Mouse (Mus musculus) urinary bladder, postnatal 36 days (tissue): ENCODE results near the gene 2210016F16Rik.
"Not testable (repeated sequence)": the region's sequence is repeated elsewhere in the genome, so short reads cannot be mapped to it uniquely, and the experiment has no call there.

ENCODE experiments used
- DNase-seq, 2 experiments: peaks; one replicate each; pipeline ENCODE4 v3.0.0; 2022; ENCODE audit warnings: low spot score in 2 of 2, mixed read lengths in 1 of 2

The 2210016F16Rik gene

DNA sequence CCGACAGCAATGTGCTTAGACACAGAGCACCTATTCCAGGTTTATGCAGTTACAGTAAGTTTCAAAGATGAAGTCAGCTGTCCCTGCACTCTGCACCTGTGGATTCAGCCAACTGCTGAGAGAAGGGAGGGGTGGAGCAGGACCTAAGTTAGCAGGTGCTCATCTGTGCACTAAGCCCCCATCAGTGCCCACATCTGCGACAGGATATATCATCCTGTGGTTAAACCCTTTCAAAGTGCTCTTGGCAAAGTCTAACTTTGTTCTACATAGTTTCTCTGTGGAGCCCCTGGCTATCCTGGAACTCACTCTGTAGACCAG, 11.9 kb downstream of the 2210016F16Rik start:
- DNase-seq, result no peak

DNA sequence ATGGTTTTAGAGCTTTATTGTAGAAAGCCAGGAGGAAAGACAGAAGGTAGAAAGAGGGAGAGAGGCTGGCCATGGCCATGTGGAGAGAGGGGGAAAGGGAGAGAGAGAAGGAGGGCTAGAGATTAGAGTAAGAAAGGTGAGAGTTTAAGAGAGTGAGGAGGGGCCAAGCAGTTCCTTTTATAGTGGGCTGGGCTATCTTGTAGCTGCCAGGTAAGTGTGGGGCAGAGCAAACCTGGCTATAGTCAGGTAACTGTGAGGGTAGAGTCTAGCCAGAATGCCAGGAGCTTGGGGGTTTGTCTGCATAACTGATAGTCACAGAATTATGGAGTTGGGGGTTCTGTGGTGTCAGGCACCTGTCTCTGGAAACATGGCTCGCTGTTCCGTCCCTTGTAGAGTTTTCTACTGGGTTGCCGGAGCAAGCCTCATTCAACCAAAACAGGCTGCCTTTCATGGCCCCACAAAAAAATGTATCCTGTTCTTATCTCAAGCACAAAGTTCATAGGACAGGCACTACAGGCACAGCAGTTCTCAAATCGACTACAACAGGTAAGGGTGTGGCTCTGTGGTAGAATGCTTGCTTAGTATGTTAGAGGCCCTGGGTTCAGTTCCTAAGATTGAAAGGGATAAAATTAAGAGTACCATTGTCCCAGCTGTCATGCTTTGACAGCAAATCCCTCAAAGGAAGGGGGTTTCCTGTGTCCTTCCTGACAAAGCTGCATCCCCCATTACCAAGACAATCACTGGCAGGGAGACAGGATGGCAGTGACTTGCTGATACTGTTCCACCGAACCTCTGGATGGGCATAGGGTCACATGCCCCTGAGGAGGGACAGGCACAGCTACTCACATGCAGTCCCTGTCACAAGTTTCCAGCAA, 12.5 kb downstream of the 2210016F16Rik start:
- no peak for DNase-seq

DNA sequence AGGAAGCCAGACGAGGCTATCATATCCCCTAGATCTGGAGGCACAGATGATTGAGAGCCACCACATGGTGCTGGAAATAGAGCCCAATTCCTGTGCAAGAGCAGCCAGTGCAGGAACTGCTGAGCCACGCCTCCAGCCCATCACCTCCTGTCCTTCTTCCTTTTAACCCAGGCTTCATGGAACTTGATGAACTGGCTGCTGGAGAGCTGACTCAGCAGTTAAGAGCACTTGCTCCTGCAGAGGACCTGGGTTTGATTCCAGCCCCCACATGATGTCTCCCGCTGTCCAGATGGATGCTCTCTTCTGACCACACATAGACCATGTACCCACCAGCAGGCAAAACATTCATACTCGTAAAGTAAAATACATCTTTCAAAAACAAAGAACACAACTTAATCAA, 16.2 kb downstream of the 2210016F16Rik start:
- DNase-seq, result no peak

DNA sequence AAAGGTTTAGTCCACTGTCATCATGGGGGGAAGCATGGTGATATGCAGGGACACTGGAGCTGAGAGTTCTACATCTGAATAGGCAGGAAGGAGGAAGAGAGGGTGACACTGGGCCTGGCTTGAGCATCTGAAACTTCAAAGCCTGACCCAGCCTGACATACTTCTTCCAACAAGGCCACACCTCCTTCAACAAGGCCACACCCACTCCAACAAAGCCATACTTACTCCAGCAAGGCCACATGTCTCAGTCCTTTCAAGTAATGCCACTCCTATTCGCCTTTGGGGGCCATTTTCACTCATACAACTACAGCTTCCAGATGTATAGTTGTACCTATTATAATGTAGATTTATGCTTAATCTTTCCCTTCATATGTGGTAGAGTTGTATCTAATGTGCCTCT, 17.4 kb downstream of the 2210016F16Rik start:
- no peak for DNase-seq

DNA sequence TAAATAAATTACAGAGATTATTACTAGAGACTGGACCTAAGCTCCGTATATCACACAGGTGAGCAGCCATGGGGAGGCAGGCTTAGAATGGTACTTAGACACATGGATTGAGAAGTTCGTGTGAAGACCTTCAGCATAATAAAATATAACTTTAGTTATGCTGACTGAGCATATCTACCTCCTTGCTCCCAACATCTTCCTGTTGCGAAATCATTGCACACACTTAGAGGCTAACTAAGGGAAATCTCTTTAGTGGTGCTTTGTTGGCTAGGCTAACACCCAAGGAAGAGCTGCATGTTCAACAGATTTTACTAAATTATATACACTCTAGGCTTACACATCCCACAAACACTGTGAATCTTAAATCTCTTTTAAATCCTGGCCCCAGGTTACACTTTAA, 18.7 kb downstream of the 2210016F16Rik start:
- DNase-seq, result no peak

DNA sequence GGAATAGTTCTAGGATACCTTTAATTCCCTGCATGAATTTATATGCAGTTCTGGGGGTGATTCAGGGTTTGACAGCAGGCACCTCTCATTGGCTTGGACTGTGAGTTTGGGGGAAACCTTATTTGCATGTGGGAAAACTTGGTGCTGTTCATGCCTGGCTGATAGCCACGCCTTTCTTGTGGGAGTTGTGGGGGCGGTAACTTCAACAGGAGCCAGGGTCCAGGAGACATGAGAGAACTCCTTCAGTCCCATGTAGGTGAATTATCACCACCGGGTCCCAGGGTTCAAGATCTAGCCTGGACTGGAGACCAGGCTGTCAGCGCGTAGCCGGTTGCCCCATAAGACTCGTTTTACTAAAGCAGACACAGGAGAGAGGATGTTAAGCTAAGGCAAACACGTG, 19.8 kb downstream of the 2210016F16Rik start:
- not testable (repeated sequence) for DNase-seq

DNA sequence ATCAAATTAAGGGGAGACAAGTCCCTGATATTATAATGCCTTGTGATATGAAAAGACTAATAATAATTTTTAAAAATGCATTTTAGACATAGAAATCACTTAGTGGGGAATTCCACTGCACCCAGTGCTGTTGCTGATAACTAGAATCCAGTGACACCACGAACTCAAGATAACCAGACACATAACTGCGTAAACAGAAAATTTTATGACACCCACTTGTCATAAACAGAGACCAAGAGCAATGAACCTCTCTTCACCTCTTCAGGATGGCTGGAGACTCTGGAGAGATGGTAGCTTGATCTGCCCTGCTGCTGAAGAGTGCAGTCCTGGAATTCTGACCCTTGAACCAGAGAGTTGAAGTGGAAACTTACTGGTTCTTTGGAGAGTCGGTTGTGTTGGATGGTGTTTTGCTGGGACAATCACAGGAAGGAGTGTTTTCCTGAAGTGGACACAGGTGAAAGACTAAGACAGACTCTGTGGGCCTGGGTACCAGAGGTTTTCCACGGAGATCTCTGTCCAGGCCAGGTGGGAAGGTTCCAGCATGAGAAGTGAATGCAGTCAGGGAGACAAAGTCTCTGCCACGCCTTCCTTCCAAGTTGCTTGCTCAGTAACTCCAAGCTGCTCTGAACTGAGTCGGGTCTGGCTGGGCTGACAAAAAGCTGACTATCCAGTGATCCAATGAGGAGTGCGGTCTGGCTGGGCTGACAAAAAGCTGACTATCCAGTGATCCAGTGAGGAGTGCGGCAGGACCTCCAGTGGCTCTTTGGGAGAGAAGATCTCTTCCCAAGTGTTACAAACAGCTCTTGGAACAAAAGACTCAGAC, 20.5 kb downstream of the 2210016F16Rik start:
- no peak for DNase-seq

DNA sequence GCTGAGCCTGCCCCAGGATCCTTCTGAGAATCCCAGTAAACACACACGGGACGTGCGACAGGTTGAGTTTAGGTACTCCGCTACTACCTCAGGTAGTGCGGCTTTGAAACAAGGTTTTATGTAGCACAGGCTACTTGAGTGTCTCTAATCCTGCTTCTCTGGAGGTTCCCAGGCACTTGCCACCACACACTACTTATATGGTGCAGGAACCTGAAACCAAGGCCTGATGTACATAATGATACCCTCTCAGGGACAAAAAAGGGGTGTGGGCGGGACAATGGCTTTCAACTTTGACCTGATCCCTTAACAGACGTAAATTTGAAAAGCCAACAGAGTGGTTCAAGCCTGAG, 25.7 kb downstream of the 2210016F16Rik start:
- DNase-seq, result no peak

DNA sequence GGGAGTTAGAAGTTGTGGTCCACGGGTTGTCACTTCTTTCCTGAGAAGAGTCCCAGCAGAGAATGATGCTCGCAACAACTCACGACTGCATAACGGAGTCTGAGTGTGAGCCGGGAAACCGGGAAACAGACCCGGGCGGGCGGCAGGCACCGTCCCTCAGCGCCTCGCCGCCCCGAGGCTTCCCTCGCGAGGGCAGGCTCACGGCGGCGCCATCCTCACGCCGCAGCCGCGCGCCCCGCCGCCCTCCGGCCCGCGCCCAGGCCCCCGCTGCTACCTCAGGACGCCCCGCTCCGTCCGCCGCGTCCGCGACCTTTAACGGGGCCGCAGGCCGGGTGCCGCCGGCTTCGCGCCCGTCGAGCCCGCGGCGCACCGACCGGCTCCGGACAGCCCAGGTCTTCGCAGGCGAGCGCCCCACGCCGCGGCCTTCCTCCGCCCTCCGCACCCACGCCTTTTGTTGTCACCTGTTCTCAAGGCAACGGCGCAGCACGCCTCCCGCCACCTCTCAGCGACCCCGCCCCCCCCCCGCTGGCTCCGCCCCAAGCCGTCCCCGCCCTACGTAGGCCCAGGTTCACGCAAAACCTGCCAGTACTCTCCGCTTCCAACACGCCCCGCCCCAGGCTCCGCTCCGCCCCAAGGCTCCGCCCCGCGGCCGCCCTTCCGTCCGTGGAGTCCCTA, 26.3 kb downstream of the 2210016F16Rik start, which contains the start of gene Kif27:
Gene Kif27, minus strand, starts transcription at position 494 of the 675 bp plus-strand sequence.
- peak; percentile 74 to 87 for DNase-seq

DNA sequence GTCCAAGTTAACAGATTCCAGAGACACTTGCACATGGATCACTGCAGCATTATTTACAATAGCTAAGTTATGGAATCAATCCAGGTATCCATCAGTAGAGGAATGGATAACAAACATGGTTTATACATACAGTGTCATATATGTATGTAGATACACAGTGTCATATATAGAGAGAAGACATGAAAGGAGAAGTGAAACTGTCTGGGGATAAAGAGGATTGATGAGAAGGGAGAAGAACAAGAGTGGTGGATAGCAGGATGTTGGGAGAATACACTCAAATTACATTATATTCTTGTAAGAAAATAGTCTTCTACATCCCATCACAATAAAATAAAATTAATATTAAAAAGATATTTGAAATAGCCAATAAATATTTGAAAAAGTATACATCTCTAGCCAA, 32.0 kb downstream of the 2210016F16Rik start:
- no peak for DNase-seq

DNA sequence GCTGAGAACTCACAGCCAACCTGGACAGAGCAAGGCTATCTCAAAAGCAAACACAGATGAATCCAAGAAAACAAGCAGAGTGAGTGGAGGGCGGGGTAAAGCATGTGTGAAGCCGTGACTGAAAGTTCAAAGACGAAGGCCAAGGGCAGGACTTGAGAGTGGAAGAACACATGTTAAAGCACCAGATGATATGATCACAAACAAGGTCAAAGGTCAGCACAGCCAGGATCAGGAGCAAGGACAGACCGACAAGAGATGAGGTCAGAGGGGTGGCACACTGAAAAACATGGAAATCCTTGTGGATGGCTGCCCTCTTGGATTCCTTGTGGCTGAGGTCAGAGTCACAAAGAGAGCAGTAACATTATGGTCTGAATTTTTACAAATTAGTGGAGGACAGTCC, 34.4 kb downstream of the 2210016F16Rik start:
- DNase-seq, result no peak

DNA sequence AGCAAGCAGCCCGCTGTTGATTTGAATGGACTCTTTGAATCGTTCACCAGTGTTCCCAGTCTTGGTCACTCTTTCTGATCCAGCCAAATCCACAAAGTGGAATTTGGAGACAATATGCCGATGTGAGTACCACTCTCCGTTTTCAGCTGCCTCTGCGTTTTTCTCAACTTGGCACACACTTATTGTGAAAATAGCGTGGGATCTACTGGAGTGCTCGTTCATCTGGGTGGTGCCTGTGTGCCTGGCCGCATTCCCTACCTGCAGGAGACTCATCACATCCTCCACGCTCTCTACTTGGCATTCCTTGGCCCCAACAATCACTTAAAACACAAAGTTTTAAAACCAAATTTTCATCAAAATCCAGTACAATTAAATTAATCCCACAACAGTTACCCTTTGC, 40.5 kb downstream of the 2210016F16Rik start:
- DNase-seq, result no peak

DNA sequence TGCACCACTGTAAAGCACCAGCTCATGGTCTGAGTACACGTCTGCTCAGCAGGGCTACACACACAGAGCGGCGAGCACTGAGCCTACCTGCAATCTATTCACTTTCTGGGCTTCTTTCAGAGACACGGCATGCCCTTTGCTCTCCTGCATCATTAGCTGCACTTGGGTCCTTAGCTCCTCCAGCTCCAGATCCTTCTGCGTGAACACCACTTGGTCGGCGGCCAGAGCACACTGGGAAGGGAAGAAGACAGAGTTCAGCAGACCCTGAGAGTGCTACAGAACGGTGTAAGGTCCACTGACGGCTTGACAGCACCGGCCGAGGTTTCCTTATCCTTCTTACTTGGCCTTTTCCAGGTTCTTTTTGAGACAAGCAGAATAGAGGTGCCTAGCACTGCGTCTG, 47.6 kb downstream of the 2210016F16Rik start:
- DNase-seq, result no peak

DNA sequence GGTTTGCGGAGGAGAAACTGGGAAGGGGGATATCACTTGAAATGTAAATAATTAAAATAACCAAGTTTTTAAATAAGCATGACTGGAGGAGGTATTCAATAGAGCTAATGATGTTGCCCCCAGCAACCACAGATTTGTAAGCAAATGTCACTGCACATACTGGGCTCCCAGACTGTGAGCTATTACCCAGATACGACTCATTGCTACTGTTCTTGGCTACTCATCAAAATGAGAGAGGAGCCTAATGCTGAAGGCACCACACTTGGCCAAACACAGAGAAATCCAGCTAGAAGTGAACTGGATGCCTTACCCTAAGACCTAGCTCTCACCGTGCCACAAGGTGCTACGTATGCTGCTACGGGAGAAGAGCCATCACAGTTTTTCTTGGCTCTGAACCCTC, 50.9 kb downstream of the 2210016F16Rik start:
- no peak for DNase-seq
